Mouse (Mus musculus) limb, embryonic 13.5 days (tissue): ENCODE measurements around the gene Rgs11. TPM values are rescaled to one million over a fixed set of nuclear protein-coding genes. Genes with fewer than 3 reads are reported as not detected.

Experiments
- ATAC-seq: fragments of 200-750 bp; cut with Nextera tagmentation; 2 replicates; pipeline ENCODE4 v1.8.0; 2017; ENCODE audit warnings: low read depth, moderate number of reproducible peaks, moderate TSS enrichment; ENCODE audit not compliant: low FRiP score
- H3K27ac ChIP-seq: fragments of 300-500 bp; sonication (generic); 2 replicates; pipeline ENCODE4 v1.5.1; 2015; ENCODE audit warnings: inconsistent platforms, mild to moderate bottlenecking, moderate library complexity
- H3K27me3 ChIP-seq: fragments of 300-500 bp; sonication (generic); 2 replicates; pipeline ENCODE4 v1.6.1; 2015; ENCODE audit warnings: mild to moderate bottlenecking, inconsistent platforms
- H3K36me3 ChIP-seq: fragments of 300-500 bp; sonication (generic); 2 replicates; pipeline ENCODE4 v1.6.1; 2015; ENCODE audit warnings: inconsistent platforms, mild to moderate bottlenecking, moderate library complexity
- H3K4me1 ChIP-seq: fragments of 300-500 bp; sonication (generic); 2 replicates; pipeline ENCODE4 v1.6.1; 2015; ENCODE audit warnings: inconsistent platforms
- H3K4me2 ChIP-seq: fragments of 300-500 bp; sonication (generic); replicated peaks from 2 replicates; pipeline ENCODE4 v1.6.1; 2015; ENCODE audit warnings: inconsistent platforms, mild to moderate bottlenecking, moderate library complexity
- H3K4me3 ChIP-seq: fragments of 300-500 bp; sonication (generic); 2 replicates; pipeline ENCODE4 v1.5.1; 2015; ENCODE audit warnings: moderate library complexity, mild to moderate bottlenecking, inconsistent platforms
- H3K9ac ChIP-seq: fragments of 300-500 bp; sonication (generic); 2 replicates; pipeline ENCODE4 v1.6.1; 2015; ENCODE audit warnings: mild to moderate bottlenecking, inconsistent platforms
- H3K9me3 ChIP-seq: fragments of 300-500 bp; sonication (generic); 2 replicates; pipeline ENCODE4 v1.6.1; 2016; ENCODE audit warnings: inconsistent platforms
- WGBS: fragments of 180-500 bp; shearing (Covaris S2); methylation state at CpG from one replicate; pipeline ENCODE4 v1.1.7; 2015; 5-methylcytosine and 5-hydroxymethylcytosine counted together
- polyA plus RNA-seq: library from polyadenylated mRNA; unstranded; fragments of >200 nt; fragmentation: Nextera tagmentation; extraction: Ambion mirVana; gene quantifications from 2 replicates; pipeline ENCODE4 v1.2.1, GENCODE M21; 2015

The Rgs11 gene
- polyA plus RNA-seq, 1 experiment from 2014 or later = 7.0 TPM

DNA sequence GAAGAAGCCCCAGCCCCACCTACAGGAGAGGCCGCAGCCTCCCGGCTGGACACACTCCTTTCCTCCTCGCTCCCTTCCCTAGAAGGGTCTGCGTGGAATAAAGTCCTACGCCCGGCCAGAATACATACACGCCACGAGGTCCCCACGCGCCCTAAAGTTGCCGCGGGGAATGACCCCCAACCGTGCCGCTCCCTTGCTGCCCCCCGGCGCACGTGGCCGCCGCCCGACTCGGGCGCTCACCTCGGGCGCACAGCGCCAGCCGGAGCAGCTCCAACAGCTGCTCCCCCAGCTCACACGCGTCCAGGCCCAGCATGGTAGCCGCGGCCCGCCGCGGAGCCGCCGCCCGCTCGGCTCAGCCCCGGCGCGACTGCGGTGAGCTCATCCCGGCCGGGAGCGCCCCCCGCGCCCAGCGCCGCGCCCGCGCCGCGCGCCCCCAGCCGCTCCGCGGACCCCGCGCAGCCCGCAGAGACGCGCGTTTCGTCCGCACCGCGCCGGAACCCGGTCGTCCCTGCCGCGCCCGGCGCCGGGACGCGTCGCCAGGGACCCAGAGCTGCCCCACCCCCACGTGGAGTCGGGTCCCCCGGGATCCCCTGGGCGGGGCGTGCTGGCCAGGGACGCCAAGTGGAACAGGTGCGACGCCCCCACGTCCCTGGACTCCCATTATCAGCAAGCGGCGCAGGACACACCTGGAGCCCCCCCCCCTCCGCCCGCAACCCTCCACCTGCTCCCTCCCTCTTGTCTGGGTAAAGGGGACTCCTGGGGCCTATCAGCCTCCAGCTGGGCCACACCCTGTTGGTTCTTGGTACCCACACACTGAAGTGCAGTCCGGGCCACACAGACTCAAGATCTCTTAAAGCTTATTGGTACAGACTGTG lies 1.7 kb upstream of the Rgs11 start:
- Histone ChIP-seq H3K9me3 (no peaks in the 10 kb centered on the region), H3K4me3 (peak overlapping the region; percentile 60), H3K27ac (no peak overlapping the region), H3K36me3 (peaks cover 26% of the 10 kb centered on the region), H3K9ac (peak overlapping the region; percentile 68), H3K27me3 (peaks cover 74% of the 10 kb centered on the region), H3K4me1 (peaks cover 33% of the 10 kb centered on the region), H3K4me2 (peak overlapping the region; percentile 96)
- ATAC-seq = peak; percentile 21; the same call in 1 of the 2 replicates
- under 1% methylated on average over 88 of the region's 92 CpGs for WGBS

DNA sequence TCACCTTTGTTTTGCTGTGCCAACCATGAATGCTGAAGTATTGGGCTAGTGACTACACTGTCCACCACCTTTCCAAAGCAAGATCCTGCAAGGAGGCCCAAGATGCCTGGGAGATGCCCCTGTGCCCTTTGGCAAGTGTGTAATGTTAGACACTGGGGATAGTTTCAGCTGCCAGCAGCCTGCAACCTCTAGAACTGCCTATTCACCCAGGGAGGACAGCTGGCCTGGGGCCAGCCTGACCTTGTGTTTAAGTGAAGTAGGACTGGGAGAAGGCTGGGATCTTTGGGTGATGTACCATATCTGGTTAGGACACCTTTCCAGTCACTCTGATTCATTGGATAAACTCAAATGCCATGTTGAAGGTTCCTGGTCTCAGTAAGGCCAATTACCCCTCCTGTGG lies 753 bp upstream of the Rgs11 start:
- no peak overlapping the region for H3K27ac ChIP-seq
- H3K4me1 ChIP-seq = peaks cover 33% of the 10 kb centered on the region
- H3K27me3 ChIP-seq = peaks cover 77% of the 10 kb centered on the region
- no peak for ATAC-seq
- no peak overlapping the region for H3K9ac ChIP-seq
- H3K9me3 ChIP-seq = no peaks in the 10 kb centered on the region
- H3K36me3 ChIP-seq = peaks cover 17% of the 10 kb centered on the region
- H3K4me3 ChIP-seq = peak overlapping the region; percentile 60
- peak overlapping the region; percentile 96 for H3K4me2 ChIP-seq

DNA sequence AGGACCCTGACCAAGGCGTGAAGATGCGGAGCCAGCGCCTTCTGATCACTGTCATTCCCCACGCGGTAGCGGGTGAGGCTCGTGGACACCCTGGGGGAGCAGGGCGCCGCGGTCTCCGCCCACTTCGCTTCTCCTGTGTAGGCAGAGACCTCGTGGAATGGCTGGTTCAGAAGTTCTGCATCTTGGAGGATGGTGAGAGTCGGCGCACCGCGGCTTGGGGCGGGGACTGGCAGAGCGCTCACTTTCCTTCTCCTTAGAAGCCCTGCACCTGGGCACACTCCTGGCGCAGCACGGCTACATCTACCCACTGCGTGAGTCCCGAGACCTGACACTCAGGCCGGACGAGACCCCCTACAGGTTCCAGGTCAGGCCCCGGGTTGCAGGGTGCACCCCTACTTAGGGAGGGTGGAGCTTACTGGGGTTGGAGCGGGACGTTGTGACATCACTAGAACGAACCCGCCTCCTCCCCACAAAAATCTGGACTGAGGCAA lies 615 bp downstream of the Rgs11 start:
- Histone ChIP-seq H3K27me3 (peaks cover 77% of the 10 kb centered on the region), H3K9me3 (no peaks in the 10 kb centered on the region), H3K36me3 (0 out of 2 replicates have a peak, but pooled peaks cover 4% of the 10 kb centered on the region), H3K9ac (peak overlapping the region; percentile 59), H3K4me1 (peaks cover 33% of the 10 kb centered on the region), H3K27ac (no peak overlapping the region), H3K4me2 (peak overlapping the region; percentile 97), H3K4me3 (peak overlapping the region; percentile 60)
- no peak for ATAC-seq
- WGBS = 1% methylated on average over 30 of the region's 30 CpGs

DNA sequence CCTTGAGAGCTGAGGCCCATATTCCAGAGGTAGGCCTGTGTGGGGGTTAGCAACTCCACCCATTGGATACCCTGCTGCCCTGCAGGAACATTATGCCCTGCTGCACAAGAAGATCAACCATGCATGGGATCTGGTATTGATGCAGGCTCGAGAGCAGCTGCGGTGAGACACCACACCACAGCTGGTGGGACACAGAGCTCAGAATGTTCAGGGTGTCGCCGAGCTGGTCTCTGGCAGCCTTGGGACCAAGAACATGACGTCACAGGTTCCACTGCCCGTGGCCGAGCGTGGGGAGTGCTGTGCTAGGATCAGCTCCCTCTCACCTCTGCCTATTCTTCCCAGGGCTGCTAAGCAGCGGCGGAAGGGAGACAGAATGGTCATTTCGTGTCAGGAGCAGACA lies 2.0 kb downstream of the Rgs11 start:
- H3K4me3 ChIP-seq = no peak overlapping the region
- H3K27ac ChIP-seq = no peak overlapping the region
- no peak overlapping the region; the same call in 1 of the 2 replicates for H3K4me2 ChIP-seq
- 32% methylated on average over 11 of the region's 11 CpGs for WGBS
- no peaks in the 10 kb centered on the region for H3K9me3 ChIP-seq
- no peak for ATAC-seq
- no peak overlapping the region for H3K9ac ChIP-seq
- peaks cover 65% of the 10 kb centered on the region for H3K27me3 ChIP-seq
- H3K4me1 ChIP-seq = peaks cover 33% of the 10 kb centered on the region
- H3K36me3 ChIP-seq = no peaks in the 10 kb centered on the region

DNA sequence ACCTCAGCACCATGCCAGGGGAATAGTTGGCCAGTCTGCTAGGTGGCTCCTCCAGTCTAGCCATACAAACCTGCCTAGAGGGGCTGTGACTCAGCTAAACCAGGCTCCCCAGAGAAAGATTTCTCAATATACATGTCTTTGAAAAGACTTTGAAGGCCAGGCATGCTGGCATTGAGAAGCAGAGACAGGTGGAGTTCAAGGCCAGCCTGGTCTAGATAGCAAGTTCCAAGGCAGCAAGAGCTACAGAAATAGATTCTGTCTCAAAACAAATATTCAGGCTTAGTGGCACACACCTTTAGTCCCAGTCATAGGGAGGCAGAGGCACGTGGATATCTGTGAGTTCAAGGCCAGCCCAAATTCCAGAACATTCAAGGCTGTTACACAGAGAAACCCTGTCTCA lies 3.6 kb downstream of the Rgs11 start:
- no peaks in the 10 kb centered on the region for H3K36me3 ChIP-seq
- H3K4me3 ChIP-seq = no peak overlapping the region
- H3K4me2 ChIP-seq = no peak overlapping the region
- no peak overlapping the region for H3K27ac ChIP-seq
- peaks cover 49% of the 10 kb centered on the region for H3K27me3 ChIP-seq
- no peak for ATAC-seq
- WGBS = 54% methylated on average over 1 of the region's 1 CpGs
- H3K4me1 ChIP-seq = peaks cover 24% of the 10 kb centered on the region
- no peak overlapping the region for H3K9ac ChIP-seq
- no peaks in the 10 kb centered on the region for H3K9me3 ChIP-seq

DNA sequence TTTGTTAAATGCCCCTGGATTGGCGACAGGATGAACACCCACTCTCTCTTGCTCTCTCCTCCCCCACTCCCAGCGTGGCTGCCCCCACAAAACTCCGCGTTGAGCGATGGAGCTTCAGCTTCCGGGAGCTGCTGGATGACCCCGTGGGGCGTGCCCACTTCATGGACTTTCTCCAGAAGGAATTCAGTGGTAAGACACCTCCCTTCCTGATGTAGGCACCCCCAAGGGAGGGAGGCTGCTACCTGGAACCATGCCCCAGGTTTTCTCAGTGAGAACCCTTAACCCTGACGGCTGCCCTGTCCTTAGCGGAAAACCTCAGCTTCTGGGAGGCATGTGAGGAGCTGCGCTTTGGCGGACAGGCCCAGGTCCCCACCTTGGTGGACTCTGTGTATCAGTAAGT lies 4.9 kb downstream of the Rgs11 start, which contains the start of gene Arhgdig:
TSS of gene Arhgdig (minus strand) at position 101 of the 400 bp plus-strand sequence.
- Histone ChIP-seq H3K9ac (no peak within 1 kb of the TSS), H3K4me2 (no peak within 1 kb of the TSS), H3K27ac (no peak within 1 kb of the TSS), H3K36me3 (peaks cover 5% of the 10 kb centered on the region; the same call in 1 of the 2 replicates), H3K9me3 (no peaks in the 10 kb centered on the region), H3K4me1 (peaks cover 16% of the 10 kb centered on the region), H3K4me3 (no peak within 1 kb of the TSS), H3K27me3 (peaks cover 36% of the 10 kb centered on the region)
- ATAC-seq = no peak
- WGBS = 88% methylated on average over 12 of the region's 12 CpGs

DNA sequence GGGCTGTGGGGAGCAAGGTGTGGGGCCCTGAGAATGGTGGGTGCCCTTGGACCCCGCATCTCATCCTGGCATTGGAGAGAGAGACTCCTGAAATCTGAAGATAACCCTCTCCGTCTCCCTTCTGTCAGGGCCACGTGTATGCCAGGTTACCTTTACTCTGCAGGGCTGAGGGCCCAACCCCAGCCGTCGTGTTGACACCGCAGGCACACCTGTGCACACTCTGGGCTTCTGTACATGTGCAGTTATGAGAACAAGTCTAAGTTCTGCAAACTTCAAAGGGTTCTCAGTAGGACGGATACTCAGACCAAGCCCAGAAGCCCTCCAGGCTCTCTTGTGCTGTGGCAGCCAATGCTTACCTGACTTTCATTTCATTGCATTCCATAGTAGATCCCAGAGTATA lies 9.5 kb downstream of the Rgs11 start:
- ATAC-seq = no peak
- Histone ChIP-seq H3K4me3 (no peak overlapping the region), H3K9me3 (no peaks in the 10 kb centered on the region), H3K36me3 (peaks cover 36% of the 10 kb centered on the region), H3K27ac (no peak overlapping the region), H3K4me2 (no peak overlapping the region), H3K9ac (no peak overlapping the region), H3K4me1 (no peaks in the 10 kb centered on the region), H3K27me3 (no peaks in the 10 kb centered on the region)
- 88% methylated on average over 7 of the region's 7 CpGs for WGBS

DNA sequence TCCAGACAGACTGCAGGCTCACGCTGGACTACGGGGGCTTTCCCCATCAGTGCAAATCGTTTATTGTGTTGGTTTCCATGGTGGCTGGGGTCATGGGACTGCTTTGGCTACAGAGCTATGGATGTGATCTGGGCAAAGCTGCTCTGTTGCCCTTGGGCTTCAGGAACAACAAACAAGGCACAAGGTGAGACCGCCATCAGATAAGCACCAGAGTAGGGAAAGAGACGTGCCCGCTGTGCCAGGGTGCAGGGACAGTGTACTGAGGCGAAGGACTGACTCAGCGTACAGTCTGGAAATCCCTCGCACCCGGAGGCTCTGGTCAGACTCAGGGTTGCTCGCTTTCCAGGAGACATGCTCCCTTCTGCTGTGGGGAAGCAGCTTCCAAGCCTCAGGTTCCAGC lies 9.9 kb downstream of the Rgs11 start:
- Histone ChIP-seq H3K4me1 (no peaks in the 10 kb centered on the region), H3K4me3 (no peak overlapping the region), H3K9ac (no peak overlapping the region), H3K36me3 (peaks cover 39% of the 10 kb centered on the region), H3K27ac (no peak overlapping the region), H3K4me2 (no peak overlapping the region), H3K27me3 (no peaks in the 10 kb centered on the region), H3K9me3 (no peaks in the 10 kb centered on the region)
- ATAC-seq = no peak
- 86% methylated on average over 11 of the region's 11 CpGs for whole genome bisulfite sequencing

DNA sequence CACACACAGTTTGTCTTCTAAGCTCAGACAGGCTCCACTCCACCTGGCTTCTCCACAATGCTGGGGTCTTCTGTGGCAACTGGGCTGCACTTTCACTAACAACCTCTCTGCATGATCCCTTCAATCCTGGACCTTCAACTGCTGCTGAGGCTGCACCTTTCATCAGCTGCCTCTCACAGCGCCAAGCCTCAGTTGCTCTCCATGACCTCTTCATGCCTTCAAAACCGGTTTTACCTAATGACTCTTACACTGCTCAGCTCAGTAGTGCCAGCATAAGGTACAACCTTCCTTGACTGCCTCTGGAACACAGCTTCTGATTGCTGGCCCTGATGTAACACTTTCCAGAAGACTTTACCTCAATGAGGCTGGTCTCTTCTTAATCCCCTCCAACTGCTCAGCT lies 18.8 kb downstream of the Rgs11 start:
- Histone ChIP-seq H3K27me3 (no peaks in the 10 kb centered on the region), H3K4me3 (no peak overlapping the region), H3K9ac (no peak overlapping the region), H3K36me3 (peaks cover 26% of the 10 kb centered on the region), H3K27ac (no peak overlapping the region), H3K4me1 (no peaks in the 10 kb centered on the region), H3K9me3 (no peaks in the 10 kb centered on the region), H3K4me2 (no peak overlapping the region)
- no peak for ATAC-seq
- 75% methylated on average over 2 of the region's 2 CpGs for WGBS

DNA sequence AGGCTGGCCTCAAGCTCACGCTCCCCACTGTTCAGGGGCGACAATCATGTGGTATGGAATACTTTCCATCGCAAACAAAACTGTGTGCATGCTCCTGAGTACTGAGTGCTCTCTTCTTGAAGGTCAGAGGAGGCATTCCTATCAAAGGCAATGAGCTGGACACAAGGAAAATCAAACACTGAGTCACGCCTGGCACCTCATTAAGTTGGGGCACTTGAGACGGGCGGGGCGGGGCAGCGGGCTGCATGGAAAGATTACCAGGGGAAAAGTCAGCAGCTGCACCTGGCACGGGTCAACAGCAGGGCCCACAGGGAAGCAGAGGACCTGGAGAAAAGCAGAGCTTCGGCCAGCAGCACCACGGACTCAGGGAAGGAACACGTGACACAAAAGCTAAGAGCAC lies 22.4 kb downstream of the Rgs11 start:
- ATAC-seq = no peak
- no peak overlapping the region for H3K27ac ChIP-seq
- no peak overlapping the region for H3K4me3 ChIP-seq
- no peaks in the 10 kb centered on the region for H3K27me3 ChIP-seq
- 79% methylated on average over 12 of the region's 12 CpGs for WGBS
- peaks cover 1% of the 10 kb centered on the region for H3K36me3 ChIP-seq
- no peak overlapping the region for H3K9ac ChIP-seq
- H3K9me3 ChIP-seq = no peaks in the 10 kb centered on the region
- no peaks in the 10 kb centered on the region for H3K4me1 ChIP-seq
- H3K4me2 ChIP-seq = no peak overlapping the region

DNA sequence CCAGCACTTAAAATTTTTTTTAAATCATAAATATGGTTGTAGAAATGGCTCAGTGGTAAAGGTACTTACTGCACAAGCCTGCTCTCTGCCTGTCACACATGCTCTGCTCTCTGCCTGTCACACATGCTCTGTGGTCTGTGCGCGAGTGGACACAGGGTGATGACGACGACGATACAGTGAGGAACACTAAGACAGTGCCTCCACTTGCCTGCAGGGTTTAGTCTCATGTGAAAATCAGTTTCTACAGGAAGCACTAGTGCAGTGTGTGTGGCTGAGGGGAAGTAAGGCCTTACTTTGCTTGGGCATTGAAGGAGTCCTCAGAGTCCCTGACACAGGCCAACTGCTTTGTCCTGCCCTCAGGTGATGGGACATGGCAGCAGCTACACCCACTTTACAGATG lies 27.0 kb downstream of the Rgs11 start:
- Histone ChIP-seq H3K9ac (no peak overlapping the region), H3K4me3 (no peak overlapping the region), H3K4me1 (no peaks in the 10 kb centered on the region), H3K9me3 (0 out of 2 replicates have a peak, but pooled peaks cover 3% of the 10 kb centered on the region), H3K4me2 (no peak overlapping the region), H3K27me3 (no peaks in the 10 kb centered on the region), H3K36me3 (peaks cover 7% of the 10 kb centered on the region), H3K27ac (no peak overlapping the region)
- no peak for ATAC-seq
- 87% methylated on average over 5 of the region's 5 CpGs for WGBS

DNA sequence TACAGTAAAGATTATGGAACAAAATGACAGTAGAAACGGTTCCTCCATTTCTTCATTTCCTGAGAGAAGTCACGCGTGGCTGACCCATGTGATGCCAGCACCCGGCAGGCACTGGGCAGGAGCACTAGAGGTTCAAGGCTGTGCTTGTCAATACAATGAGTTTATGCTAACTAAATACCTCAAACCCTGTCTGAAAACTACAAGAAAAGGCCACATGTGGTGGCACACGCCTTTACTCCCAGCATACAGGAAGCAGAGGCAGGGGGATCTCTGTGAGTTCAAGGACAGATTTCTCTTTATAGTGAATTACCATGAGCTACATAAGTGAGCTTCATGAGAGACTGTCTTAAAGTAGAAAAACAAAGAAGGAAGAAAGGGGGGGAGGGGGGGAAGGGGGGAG lies 28.4 kb downstream of the Rgs11 start:
- Histone ChIP-seq H3K27me3 (no peaks in the 10 kb centered on the region), H3K9ac (no peak overlapping the region), H3K4me3 (no peak overlapping the region), H3K27ac (no peak overlapping the region), H3K4me1 (peaks cover 13% of the 10 kb centered on the region), H3K4me2 (no peak overlapping the region), H3K36me3 (peaks cover 7% of the 10 kb centered on the region), H3K9me3 (0 out of 2 replicates have a peak, but pooled peaks cover 3% of the 10 kb centered on the region)
- ATAC-seq = no peak
- WGBS = 84% methylated on average over 5 of the region's 5 CpGs
